Mouse (Mus musculus): ENCODE data around the gene E330017A01Rik. TPM values are rescaled to one million over a fixed set of nuclear protein-coding genes. Genes with fewer than 3 reads are reported as not detected.
"Not testable (repeated sequence)": the region's sequence is repeated elsewhere in the genome, so short reads cannot be mapped to it uniquely, and the experiment has no call there.

The E330017A01Rik gene
- total RNA-seq (2021) = not detected
- long read RNA-seq, experiment 1 = 0 reads
- long read RNA-seq, experiment 2 = 0 reads

DNA sequence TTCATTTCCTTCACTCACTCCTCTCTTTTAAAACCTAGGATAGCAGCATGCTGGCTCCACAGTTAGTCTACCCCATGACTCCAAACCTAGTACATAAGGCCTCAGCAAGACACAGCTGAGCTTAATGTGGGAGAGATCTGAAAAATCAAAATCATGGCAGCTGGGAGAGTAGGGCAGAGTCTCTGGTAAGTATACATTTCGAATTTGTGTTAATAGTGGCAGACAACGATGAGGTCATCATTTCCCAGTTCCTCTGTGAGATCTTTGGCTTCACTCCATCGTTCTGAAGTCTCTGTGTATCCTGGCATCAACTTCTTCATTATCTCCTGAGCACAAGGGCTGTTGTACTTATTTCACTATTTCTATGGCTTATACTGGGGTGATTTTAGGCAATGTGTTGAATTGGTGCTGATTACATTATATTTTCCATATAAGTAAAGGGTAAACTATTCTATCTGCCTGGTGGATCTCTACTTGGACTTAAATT lies at the start of gene E330017A01Rik:
E330017A01Rik (minus strand) TSS at position 51 of the 487 bp plus-strand sequence.
- no peak for DNase-seq (ENCODE audit: low spot score in 2 of 2)

DNA sequence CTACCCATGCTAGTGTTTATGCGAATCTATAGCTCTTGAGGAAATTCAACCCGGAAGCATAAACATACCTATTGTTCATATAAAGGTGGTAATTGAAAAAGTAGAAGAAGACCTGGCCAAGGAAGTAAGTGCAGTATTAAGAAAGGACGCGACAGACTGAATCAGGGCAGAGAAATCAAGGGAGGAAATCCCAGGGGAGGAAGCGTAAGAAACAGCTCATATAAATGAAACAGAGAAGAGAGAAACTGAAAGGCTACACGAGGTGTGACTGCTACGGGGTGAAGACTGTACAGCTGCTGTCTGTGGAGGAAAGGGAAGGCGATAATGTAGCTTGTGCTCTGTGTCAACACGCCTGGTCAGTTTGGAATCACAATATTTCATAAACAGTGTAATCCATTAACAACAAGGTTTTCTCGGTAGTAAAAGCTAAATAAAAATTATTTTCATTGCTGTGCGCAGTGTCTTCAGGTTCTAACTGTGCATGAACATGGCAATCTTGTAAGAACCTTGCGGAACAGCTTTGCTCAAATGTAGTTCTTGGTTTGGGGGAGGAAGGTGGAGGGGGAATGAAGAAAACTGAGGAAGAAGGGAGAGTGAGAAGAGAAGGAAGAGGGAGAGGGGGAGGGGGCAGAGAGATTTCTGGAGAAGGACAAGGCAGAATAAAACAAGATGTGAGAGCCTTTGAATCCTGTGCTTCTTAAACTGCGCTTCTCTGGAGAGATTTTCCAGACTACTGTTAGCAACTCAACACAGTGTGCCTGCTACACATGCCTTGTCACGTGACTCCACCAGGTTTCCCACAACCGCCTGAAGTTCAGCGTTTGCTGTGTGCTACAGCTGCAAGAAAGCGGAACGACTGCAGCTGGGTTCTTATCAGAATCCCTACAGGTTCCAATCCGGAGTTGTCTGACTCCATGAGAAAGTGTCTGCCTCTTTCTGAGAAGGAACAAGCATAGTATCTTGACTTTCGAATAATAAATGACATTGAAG lies 47.3 kb upstream of the E330017A01Rik start:
- no peak for DNase-seq (ENCODE audit: low spot score in 2 of 2)

DNA sequence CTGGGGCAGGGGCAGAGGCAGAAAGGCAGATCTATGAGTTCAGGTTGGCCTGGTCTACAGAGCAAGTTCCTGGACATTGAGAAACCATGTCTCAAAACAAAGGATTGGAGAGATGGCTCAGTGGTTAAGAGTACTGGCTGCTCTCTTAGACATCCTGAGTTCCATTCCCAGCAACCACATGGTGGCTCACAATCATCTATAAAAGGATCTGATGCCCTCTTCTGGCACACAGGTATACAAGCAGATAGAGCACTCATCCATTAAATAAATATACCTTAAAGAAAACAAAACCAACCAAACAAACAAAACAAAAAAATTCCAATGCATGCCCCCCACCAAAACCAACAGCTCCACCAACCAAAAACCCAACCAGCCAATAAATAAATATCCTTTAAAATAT lies 46.0 kb upstream of the E330017A01Rik start:
- DNase-seq (ENCODE audit: low spot score in 2 of 2) = no peak

DNA sequence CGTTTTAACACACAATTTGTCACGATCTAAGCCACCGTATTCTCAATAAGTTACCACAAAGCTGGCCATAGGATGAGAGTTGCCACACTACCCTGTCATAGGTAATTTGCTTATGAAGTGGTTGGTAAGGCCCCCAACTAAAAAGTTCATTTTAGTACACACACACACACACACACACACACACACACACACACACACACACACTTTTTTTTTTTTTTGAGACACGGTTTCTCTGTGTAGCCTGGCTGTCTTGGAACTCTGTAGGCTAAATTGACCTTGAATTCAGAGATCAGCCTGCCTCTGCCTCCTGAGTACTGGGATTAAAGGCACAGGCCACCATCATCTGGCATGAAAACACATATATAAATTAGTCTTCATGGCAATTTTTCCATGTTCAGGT lies 45.4 kb upstream of the E330017A01Rik start:
- DNase-seq (ENCODE audit: low spot score in 2 of 2) = no peak

DNA sequence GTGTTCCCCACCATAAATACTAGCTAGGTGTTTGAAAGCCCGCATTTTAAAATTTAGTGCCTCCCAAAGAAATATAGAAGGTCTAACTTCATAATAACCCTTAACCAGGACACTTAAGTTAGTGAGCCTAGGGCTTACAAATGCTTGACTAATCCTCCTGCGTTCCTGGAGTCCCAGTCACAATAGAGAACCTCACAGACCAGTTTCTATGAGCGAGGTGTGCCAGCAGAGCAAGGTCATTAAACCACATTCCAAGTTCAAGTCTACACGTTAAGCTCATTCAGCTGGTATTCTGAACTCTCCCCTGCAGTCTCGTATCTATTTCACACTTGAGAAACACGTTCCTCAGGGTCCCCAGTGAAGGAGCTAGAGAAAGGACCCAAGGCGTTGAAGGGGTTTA lies 44.3 kb upstream of the E330017A01Rik start:
- DNase-seq (ENCODE audit: low spot score in 2 of 2) = no peak

DNA sequence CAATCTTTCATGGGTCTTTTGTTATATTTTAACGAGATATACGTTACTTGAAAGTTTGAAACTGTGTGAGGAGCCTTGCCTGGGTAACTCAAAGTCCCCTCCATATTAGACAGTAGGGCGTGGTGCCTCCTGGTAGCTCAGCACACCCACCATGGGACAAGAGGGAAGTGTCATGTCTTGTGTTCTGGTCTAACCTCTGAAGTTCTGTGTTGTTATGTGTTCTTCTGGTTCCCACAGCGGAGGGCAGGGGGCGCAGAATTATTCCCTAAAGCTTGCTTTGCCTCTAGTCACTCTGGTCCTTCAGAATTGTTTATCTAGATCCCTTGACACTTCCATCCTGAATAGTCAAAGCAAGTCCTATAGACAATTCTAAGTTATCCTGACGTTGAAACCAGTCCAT lies 43.5 kb upstream of the E330017A01Rik start:
- DNase-seq (ENCODE audit: low spot score in 2 of 2) = no peak

DNA sequence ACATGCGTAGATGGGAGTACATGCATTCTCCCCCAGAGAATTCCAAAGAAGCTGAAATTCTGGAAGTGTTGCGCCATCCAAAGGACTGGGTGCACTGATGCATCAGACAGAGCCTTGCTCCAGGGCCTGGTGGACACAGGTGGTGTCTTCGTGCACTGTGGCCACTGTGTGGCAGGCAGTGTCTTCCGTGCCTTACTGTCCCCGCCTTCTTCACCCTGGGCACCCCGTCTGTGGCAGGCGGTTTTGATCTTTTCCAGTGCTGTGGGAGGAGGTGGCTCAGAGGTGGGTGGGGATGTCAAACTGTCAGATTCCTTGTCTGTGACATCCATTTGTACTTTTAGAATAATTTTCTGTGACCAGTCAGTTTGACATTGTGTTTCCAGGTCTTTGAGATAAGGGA lies 40.1 kb upstream of the E330017A01Rik start:
- DNase-seq (ENCODE audit: low spot score in 2 of 2) = no peak

DNA sequence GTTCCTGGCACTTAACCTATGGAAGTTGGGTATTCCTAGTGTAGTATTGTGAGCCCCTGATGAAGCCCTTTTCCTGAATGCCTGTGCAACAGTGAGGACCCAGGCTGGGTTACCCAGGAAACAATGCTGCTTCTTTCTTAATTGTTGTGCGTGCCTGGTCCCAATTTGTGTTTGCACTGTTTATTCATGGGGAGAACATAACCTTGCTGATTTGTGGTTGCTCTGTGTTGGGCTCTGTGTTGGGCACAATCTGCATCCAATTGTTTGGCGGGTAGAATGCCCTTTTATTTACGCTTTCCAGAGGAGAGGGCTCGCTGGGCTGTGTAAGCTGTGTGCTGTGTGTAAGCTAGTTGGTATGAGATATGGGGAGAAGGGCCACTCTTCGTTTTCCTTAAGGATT lies 39.0 kb upstream of the E330017A01Rik start:
- DNase-seq (ENCODE audit: low spot score in 2 of 2) = no peak

DNA sequence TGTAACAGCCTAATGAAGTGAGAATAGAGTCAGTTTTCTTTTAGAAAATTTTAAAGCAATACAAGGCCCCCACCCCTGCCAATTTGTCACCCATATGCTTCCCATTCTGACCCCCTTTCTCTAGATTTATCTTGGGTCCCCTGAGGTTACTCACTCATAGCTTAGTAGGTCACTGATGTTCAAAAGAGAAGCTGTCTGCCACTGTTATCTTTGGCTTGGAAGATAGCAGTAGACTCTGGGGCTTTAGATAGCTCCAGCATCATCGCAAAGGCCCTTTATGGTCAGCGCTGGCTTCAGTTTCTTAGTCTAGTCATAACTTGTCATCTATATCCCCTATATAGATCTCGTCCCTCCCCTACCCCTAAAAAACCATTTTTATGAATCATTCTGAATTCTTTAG lies 38.1 kb upstream of the E330017A01Rik start:
- DNase-seq (ENCODE audit: low spot score in 2 of 2) = no peak

DNA sequence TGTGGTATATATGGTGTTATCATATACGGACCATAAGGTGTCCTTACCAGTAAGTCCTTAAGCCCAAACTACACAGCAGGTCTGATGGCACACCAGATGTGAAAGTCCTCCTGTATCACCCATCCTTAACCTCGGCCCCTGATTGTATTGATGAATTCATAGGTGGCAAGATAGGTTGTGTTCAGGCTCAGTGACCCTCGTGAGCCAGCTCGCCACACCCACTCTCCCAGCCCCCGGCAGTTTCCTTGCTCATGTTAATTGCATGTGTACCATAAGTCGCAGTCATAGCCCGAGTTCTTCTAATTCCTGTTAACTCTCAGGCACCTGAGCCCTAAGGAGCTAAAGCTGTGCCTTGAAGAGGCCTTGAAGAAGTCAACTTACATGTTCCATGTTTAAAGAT lies 37.6 kb upstream of the E330017A01Rik start:
- DNase-seq (ENCODE audit: low spot score in 2 of 2) = no peak

DNA sequence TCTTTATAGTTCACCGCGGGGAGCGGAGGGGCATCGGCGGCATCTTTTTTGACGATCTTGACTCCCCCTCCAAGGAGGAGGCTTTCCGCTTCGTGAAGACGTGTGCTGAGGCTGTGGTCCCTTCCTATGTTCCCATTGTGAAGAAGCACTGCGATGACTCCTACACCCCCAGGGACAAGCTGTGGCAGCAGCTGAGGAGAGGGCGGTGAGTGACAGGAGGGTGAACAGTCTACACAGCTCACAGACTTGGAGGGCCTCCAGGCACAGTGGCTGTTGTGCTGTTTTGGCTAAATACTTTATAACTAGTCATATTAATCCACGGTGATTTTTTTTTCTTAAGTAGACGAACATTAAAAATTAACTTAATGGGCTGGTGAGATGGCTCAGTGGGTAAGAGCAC lies 36.7 kb upstream of the E330017A01Rik start:
- DNase-seq (ENCODE audit: low spot score in 2 of 2) = no peak

DNA sequence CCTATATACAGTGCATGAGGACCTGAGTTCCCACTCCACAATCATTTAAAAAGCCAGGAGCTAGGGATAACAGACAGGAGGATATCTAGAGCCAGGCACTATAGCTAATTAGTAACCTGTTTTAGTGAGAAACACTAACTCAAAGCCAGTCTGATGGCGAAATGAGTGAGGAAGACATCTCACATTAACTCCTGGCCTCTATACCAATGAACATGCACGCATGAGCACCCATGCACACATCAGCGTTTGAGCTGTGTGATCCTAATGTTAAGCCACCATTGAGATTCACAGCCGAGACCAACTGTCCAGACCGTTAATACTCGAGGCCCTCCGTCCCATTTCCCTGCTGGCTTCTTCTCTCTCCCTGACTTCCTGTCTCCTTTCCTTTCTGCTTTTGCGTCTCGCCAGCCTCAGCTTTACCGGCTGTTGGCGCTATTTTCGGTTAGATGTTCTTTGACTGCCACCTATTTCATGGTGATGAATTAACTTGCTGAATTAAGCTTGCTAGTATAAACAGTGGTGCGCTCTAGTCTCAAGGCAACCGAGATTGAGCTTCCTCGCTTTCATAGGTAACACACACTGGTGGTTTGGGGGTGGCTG lies 35.4 kb upstream of the E330017A01Rik start:
- no peak for DNase-seq (ENCODE audit: low spot score in 2 of 2)

DNA sequence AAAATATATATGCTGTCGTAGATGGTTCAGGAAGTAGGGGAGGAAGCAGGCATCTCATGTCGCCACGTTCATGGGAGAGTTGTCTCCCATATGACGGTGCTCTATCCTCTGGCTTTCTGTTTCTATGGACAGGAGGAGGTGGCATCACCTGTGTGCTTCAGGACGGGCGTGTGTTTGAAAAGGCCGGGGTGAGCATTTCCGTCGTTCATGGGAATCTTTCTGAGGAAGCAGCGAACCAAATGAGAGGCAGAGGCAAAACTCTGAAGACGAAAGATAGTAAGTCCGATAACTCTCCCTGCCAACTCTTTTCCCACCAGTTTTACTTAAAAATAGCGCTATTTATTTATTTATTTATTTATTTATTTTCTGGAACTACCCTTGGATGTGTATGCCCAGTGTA lies 33.9 kb upstream of the E330017A01Rik start:
- no peak for DNase-seq (ENCODE audit: low spot score in 2 of 2)

DNA sequence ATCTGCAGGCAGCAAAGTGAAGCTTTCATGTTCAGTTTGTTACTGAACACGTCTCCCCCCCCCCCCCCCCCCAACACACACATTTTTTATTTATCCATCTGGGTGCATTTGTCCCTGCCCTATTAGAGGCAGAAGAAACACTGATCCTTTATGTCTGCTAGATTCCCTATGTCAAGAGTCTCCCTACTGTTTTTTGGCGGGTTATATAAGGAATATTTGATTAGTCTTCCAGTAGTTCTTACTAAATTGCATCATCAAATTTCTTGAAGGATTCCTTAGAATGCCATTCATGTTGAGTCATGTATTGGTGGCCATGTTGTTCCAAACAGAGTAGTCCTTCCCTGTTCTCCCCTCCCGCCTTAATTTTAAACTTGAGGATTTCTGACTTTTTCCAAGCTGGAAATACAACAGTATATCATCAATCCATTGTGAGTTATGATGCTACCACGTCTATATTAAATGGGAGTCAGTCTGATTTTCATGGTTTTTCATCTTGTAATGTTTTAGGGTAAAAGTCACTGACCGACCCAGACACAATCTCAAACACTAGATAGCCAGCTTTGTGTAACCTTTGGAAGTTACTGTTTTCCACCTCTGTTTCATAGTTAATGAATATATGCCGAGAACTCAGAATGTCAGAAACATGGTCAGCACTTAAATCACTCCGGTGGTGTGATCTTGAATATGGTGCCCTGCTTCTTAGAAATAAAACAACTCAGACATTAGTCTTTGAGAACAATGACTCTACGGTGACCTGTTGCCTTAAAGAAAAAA lies 32.9 kb upstream of the E330017A01Rik start:
- DNase-seq (ENCODE audit: low spot score in 2 of 2) = no peak

DNA sequence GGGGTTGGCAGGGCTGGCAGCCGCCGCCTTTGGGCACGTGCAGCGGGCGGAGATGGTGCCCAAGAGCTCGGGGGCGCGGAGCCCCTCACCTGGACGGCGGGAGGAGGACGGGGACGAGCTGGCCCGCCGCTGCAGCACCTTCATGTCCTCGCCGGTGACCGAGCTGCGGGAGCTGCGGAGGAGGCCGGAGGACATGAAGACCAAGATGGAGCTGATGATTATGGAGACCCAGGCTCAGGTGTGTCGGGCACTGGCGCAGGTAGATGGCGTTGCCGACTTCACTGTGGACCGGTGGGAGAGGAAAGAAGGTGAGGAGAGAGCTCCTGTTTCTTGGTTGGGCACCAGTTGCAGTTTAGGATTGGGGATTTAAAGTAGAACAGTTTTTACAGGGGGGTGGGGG lies 32.1 kb upstream of the E330017A01Rik start:
- DNase-seq (ENCODE audit: low spot score in 2 of 2) = no peak

DNA sequence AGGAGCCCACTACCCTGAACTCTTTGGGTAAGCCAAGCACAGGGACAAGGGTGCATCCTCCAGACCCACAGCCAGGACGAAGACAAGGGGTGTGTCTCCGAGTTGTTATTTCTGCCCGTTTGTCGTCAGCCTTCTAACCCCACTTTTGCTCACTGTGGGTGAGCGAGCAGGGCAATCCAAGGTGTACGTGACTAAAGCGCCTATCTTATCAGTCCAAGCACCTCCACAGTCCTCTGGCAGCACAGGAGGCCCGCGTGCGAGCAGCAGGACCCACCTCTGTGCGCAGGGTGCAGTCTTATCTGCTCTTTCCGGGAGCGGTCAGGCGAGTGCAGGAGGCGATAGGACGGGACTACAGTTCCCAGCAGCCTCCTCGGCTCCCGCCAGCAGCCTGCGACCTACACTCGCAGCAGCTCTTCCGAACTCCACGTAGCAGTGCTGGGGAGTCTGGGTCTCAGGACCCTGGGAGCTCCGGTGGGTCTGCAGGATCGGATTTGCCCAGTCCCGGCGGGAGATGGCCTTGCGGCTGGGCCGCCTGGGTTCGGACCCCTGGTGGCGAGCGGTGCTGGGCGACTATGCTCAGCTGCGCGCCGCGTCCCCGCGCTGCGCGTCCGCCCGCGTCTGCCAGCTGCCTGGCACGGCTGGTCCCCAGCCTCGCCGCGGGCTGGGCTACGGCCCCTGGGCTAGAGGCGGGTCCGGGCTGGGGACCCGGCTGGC lies 31.5 kb upstream of the E330017A01Rik start, which contains the start of gene Cpox:
Cpox (plus strand) TSS at position 376 of the 714 bp plus-strand sequence.
- DNase-seq (ENCODE audit: low spot score in 2 of 2) = peak; percentile 48 to 79

DNA sequence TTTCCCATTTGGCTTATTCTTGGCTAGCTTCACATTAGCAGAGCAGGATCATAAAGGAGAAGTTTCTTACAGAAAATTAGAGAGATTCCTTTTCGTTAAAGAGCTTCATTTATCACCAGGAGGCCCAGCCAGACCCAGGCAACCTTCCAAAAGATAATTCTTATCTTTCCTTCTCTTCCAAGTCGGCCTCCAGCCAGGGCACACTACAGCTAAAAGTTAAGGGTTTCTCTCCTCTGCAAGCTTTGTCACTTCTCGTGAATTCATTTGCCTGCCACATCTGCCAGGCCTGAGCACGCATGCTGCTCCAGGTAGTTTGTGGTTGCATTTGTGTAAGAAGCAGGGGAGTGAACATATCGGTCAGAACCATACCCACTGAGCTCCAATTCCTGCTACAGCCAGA lies 30.7 kb upstream of the E330017A01Rik start:
- no peak for DNase-seq (ENCODE audit: low spot score in 2 of 2)

DNA sequence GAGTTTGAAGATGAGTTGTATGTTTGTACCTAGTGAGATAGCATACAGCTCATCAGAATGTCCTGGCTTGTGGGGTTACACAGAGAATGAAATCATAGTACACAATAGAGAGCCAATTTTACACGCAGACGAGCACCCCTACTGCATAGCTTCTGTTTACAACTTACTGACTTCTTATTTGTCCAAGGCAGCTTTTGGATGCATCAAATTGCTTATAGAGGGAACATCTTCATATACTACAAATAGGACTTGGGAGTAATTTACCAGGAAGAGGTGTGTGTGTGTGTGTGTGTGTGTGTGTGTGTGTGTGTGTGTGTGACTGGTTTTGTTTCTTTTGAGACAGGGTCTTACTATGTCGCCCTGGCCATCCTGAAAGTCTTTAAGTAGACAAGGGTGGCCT lies 30.0 kb upstream of the E330017A01Rik start:
- no peak for DNase-seq (ENCODE audit: low spot score in 2 of 2)

DNA sequence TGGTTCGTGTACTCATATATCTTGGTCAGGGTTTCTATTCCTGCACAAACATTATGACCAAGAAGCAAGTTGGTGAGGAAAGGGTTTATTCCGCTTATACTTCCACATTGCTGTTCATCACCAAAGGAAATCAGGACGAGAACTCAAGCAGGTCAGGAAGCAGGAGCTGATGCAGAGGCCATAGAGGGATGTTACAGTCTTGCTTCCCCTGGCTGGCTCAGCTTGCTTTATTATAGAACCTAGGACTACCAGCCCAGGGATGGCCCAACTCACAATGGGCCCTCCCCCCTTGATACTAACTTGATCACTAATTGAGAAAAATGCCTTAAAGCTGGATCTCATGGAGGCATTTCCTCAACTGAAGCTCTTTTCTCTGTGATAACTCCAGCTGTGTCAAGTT lies 28.1 kb upstream of the E330017A01Rik start:
- DNase-seq (ENCODE audit: low spot score in 2 of 2) = not testable (repeated sequence)

DNA sequence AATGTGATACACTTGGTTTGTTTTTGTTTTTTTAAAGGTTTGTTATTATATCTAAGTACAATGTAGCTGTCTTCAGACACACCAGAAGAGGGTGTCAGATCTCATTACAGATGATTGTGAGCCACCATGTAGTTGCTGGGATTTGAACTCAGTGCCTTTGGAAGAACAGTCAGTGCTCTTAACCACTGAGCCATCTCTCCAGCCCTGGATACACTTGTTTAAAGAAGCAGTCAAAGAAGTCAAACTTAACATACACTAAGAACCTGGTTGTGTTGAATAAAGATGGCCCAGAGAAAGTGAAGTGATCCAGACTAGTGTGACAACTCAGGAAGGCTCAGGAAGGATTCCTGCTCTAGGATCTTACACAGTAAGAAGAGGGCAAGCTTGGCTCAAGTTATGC lies 26.6 kb upstream of the E330017A01Rik start:
- DNase-seq (ENCODE audit: low spot score in 2 of 2) = not testable (repeated sequence)

DNA sequence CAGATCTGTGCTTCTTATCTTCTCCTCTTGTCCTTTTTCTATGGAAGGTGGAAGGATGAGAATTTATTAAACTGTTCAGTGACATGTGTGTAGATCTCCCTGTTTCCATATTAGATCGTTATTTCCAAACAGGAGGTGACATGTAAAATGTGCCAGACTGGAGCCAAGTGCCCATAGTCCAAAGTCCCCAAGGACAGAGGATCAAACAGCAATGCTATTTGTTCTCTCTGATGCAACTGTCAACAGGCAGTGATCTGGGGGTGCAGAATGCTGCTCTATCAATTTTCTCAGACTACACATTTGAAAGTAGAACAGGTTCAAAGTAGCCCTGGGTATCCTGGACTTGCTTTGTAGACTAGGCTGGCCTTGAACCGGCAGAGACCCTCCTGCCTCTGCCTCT lies 25.3 kb upstream of the E330017A01Rik start:
- DNase-seq (ENCODE audit: low spot score in 2 of 2) = no peak
